Mouse (Mus musculus): ENCODE measurements around the gene Dcn. TPM values are rescaled to one million over a fixed set of nuclear protein-coding genes. Genes with fewer than 3 reads are reported as not detected.

The Dcn gene
- 100 to 1,000 TPM; 319 to 365 TPM for total RNA-seq (2021)

DNA sequence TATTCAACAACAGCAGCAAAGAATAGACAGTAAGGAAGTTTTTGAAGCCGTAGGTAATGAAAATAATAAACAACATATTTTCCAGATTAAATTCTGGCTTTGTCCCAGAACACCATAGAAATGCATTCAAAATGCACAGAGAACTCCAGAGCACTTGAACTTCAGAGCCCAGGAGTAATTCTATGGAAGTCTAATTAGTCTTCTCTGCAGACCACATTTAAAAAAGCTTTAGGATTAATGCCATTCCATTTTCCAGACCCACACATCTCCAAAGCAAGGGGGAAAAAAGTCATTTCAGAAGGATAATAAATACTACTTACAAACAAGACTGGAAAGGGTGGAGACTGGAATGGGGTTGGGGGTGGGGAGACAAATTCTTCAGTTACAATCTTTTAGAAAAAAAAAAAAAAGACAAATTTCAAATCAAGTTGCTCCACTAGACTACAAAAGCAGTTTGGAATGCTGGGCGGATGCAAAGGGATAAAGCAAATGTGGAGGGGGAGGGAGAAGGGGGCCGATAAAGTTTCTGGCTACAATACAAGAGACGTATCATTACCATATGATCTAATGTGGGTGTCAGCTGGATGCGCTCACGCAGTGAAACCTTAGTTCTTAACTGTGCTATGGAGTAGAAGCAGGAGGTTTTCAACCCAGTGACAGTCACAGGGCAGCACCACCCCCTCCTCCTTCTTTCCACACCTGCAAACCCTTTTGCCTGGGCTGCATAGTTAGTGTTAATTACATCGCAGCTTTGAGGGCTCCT, at the start of gene Dcn:
TSS of gene Dcn (plus strand) at position 606 of the 763 bp plus-strand sequence.
- peak; percentile 48 for DNase-seq

DNA sequence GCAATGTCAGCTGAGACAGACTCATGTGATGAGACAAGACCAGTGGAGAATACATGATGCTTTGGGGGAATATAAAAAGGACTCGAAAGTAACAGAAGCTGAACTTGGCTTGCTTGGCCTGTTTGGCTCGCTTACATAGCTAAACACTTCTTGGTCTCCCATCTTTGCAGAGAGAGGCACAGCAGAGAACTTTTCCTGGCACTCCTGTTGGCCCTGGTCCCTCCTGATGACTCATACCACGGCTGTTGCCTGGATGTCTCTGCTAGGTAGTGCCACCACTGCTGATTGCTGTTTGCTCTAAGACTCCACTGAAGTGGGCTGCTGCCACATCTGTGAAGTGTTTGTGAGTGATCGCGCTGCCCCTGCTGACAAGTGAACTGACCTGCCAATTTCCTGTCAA, 42.7 kb upstream of the Dcn start:
- peak; percentile 61 for DNase-seq

DNA sequence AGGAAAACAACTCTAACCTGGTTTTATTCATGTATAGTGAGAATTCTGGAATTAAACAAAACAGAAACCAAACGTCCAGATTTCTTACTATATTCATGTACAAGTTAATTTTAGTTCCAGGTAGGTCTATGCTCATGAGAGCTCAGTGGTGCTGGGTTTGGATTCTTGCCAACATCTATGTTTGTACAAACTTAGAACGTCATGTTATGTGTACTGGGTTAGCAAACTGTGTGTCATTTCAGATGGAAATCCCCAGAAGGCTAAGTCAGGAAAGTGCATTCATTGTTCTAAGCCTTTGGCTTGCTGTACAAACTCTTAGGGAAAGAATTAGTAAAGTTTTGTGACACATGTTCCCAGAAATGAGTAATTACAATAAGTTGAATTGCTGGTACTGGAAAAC, 37.1 kb upstream of the Dcn start:
- no peak for DNase-seq

DNA sequence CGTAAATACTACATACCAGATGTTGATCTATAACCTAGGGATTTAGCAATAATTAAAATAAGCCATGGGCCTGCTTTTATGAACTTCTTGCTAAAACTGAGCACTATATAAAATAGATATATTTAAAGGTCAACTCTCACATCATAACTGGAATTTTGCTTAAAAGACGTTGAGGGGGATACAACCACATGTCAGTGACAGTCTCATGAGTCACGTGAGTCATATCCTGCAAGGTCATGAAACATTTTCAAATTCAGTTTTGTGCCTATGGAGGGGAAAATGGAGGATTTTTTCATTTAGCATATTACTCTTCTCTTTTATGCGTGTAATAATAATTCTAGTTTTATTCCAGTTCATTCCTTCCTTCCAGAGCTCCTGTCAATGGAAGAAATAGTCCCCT, 32.9 kb upstream of the Dcn start:
- no peak for DNase-seq

DNA sequence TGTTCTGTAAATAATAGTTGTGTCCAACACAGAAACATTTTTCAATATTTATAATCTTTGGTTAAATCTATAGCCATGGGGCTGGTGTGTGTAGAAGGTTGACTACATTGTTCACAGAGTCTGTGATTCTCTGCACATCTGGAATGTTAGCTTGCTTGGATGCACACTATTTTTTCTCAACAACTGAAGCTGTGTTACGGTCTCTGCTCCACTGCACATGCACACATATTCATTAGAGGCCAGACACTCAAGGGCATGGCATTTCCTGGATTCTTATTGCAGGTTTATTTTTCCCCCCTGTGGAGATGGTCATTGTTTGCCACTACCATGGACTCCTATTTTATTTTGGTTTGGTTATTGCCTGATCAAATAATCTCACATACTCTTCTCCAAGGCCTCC, 26.5 kb upstream of the Dcn start:
- no peak for DNase-seq

DNA sequence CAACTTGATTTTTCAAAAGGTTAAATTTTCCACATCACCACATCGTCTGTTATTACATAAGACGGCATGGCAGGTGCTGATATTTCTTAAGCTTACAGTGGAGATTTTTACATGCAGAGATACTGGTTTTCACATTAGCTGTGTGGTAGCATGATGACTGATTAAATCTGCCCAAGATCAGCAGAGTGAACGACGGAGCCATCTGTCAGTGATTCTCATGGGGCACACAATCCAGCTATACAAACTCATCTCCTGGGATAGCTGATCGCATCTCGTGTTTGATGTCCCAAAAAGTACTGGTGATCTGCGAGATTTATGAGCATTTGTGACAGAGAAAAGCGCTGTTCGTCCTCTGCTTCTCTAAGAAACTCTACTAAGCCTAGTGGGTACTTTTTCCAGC, 25.9 kb upstream of the Dcn start:
- no peak for DNase-seq

DNA sequence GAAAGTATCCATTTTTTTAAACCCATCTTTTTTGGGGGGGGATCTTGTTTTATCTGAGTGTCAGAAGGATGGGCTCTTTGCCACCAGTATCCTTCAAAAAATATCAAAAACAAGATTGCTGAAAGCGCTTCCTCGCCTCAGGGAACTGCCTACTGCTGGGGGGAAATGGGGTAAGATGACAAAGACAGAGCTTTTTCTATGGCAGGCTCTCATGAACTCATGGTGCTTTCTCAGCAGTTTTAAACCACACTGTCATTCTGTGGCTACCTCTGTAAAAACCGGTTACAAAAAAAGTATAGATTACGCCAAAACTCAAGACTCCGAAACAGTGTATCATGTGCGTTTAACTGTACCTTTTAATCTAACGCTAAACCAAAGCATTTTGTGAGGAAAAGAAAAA, 22.4 kb upstream of the Dcn start:
- no peak for DNase-seq

DNA sequence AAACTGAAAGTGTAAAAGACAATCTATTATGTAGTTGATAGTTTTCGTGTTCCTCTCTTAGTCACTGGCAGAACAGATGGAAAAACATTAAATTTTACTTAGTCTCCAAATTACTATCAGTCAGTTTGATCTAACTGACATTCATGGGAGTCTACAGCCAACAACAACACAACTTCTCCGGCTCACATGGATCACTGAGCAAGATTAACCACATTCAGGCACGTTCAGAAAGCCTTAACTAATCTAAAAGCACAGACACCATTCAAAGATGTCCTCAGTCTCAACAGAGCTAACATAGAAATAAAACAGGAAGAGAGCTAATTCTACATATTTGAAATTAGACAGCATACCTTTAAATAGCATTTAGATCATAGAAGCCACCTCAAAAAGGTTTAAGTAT, 12.6 kb upstream of the Dcn start:
- DNase-seq, result no peak

DNA sequence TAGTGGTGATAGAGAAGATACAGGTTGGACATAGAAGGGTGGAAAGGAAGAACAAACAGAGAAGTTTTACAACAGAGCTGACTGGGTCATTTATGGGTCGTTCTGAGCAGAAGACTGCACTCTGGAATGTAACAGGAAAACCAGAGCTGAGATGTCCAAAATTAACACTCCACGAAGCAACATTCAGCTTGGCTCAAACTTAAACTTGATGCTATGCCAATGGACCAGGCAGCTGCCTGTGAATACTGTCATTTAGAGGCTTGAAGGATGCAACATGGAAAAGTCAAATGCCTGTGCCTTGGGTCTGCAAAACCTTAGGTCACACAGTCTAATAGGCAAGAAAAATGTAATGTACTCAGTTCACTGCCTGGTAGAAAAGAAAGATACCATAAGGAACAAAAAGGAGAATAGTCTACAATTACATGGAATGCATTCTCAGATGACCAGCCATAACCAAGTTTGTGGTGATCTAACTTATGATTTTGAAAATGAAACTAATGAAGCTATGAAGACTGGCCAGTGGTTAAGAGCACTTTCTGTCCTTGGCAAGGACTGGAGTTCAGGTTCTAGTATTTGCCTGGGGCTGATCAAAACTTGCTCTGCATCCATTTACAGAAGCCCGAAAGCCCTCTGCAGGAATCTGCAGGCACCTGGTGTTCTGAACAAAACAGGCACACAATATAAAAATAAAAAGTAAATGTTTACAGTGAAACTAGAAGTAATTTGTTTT, 9.8 kb upstream of the Dcn start:
- peak; percentile 46 for DNase-seq

DNA sequence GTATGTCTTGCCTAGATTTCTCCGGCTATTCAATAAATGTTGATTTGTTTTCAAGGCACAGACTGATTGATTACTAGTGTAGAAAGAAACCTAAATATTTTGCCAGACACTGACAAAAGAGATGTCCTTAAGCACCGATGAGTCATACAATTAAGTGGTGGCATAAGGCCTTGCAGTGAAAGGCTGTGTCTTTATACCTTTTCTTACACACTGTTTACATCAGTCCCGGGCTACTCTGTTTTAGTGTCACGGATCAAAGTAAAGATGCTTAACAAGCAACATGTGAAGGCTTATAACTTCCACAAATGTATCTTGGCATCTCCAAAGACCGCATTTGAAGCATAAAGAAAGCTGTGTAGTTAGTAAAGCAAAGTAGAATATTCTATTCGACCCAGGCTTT, 3.9 kb upstream of the Dcn start:
- DNase-seq, result no peak

DNA sequence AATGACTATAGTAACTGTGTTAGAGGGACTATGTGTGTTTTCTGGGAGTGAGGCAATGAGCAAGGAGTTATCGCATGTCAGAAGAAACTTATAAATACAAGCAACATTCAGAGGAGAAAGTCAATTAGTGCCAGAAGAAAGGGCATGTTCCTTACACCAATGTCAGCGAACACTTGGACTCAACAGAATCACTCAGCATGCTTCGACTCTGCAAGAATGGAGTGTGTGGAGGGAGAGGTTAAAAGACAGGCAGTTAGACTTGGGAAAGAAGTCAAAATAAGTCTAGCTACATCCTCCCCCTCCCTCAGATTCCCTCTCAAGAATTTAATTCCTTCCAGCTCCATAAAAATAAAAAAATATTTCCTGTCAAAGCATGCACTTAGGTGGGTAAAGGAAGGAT, 1.1 kb upstream of the Dcn start:
- no peak for DNase-seq

DNA sequence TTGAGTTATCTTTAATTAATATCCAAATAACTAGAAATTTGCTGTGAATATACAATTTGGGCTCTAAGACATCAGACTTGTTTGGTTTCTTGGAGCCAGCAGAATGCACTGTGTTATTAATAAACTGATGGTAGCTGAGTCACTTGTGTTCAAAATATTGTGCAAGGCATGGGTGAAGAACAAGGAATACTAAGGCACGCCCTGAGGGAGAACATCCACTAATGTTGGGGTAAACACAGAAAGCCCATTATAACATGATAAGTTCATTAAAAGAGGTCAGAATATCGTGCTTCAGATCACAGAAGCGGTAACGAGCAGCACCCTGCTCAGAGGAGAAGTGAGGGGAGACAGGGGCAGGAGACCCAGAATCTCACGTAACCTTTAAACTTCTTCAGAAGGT, 2.7 kb downstream of the Dcn start:
- no peak for DNase-seq

DNA sequence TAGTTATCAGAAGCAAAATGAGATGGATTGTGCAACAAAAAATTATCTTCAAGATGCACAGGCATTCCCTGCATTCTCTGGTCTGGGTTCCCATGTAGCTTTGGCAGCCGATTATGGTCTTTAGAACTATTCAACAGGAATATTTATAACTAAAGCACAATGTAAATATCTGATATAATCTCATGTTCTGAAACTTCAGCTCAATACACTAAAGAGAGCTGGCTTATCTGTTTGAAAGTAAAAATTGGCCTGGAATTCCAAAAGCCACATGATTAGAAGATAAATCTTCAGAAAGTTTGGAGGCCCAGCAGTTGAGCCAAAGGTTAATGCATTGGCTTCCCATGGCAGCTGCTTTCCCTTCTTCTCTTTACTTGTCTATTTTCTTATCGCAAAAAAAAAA, 4.6 kb downstream of the Dcn start:
- DNase-seq, result no peak

DNA sequence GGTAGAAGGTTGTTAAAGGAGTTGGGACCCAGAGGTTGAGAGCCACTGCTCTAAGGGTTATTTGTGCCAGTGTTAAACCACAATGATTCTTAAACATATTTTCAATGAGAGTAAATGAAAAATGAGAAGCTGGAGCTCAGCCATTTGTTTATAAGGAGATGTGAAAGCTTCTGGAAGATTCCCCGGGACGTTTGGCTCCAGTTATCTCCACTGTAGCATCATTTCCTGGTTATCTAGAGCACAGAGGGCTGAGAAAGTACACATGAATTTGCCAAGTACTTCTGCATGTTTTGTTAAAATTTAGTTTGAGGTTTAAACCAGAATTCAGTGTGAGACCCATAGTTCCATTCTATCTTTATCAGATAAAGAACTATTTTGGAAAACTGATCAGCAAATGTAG, 5.7 kb downstream of the Dcn start:
- no peak for DNase-seq

DNA sequence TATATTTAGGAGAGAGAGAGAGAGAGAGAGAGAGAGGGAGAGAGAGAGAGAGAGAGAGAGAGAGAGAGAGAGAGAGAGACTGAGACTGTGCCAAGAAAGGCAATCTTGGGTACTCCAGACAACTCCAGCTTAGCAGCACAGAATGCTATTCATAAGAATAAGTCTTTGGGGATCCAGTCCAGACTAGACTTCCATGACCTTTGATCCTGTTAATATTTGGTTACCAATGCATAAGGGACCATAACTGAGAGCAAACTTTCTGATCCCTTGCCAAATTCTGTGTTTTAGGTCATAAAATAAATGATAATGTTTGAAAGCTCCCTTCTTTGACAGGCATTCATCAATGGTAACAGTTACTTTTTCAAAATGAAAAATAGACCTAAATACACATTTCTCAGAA, 6.7 kb downstream of the Dcn start:
- no peak for DNase-seq

DNA sequence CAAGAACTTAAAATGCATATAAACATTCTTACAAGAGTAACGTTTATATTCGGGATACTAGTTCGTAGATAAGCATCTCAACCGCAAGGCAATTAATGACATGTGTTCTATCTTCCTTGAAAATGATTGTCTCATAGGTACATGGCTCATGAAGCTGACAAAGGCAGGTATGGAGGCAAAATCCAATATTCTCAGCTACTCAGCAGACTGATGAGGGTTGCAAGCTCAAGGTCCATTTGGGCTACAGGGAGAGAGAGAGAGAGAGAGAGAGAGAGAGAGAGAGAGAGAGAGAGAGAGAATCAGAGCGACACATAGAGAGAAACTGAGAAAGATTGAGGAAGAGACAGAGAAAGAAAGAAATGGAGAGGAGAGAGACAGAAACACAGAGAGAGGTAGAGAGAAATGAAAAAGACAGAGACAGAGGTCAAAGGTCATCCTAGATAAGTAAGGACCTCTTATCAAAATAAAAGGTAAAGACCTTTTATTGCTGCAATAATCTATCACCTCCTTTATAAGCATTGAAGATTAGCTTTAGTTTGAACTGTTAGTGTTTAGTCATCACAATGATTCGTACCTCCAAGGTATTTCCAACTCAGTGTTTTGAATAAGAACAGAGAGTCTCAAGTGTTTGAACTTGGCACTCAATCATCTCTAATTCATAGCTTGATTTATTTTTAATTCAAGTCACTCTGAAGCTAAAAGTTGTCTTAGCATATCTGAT, 8.0 kb downstream of the Dcn start:
- DNase-seq, result no peak

DNA sequence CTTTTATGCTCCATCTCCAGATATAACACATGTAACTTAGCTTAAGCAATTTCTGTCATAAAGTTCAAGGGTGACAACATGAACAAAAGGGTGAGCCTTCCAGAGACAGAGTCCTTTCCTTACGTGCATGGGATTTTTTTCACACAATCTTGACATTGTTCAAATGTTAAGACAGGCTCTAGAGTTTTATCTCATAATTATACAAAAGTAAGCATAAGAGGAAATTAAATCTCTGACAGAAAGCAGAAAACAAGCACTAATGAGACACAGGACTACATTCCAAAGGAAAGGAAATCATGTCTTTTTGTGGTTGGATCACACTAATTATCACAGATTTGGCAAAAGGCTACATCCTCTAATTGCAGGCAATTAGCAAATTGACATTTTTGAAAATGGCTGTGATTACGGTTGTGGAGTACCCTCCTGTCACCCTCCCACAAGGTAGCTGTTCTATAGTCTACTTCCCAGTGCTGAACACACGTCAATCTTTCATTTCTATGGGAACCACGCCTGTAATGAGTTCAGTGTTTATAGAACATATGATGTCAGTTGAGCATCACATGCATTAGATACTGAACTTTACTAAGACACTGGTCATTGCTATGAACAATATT, 13.1 kb downstream of the Dcn start:
- no peak for DNase-seq

DNA sequence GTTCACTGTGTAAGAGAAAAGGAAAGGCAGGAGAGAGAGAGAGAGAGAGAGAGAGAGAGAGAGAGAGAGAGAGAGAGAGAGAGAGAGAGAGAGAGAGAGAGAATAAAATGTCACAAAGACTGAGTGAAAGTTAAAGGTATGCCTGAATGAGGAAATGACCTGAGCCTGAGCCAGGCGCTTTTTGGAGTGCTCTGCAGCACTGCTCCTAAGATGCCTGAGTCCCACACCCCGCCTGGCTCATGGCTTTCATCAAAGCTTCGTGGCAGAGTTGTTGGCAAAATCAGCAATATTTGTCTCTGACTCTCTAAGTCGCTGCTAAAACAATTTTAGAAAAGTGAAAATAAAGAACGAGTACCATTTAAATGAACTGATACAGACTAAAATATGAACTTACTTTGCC, 18.2 kb downstream of the Dcn start:
- DNase-seq, result no peak

DNA sequence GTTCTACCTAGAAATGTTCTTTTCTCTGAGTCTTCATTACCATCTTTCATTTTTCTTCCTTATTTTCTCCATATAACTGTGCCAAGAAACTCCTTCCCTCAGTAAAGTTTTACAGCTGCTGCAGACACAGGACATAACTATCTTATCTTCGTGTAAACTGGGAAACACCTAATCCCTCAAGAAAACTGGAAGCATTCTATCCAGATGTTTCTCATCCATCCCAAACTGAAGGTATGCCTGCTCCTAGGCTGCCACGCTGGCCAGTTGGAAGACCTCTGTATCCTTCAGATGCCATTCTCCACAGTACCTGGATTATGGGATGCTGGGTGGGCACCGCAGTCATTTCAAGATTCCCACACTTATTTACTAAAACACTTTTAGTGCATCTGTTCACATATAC, 44.0 kb downstream of the Dcn start:
- DNase-seq, result no peak

DNA sequence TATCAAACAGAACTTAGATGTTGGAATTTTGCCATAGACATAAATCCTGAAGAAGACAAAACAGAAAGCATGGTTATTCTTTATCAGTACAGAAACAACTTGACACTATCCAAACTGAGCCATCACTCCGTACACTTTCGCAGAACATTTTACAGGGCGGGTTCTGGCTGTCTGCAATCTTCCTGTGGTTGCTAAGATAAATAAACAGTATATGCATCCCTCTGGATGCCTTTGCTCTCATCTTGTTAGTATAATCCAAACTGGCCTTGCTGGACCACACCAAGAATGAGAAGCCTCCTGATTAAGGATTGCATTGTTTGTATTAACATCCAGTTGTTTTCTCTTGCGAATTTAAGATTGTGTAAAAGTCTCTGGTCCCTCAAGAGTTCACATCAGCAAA, 56.3 kb downstream of the Dcn start:
- DNase-seq, result no peak

DNA sequence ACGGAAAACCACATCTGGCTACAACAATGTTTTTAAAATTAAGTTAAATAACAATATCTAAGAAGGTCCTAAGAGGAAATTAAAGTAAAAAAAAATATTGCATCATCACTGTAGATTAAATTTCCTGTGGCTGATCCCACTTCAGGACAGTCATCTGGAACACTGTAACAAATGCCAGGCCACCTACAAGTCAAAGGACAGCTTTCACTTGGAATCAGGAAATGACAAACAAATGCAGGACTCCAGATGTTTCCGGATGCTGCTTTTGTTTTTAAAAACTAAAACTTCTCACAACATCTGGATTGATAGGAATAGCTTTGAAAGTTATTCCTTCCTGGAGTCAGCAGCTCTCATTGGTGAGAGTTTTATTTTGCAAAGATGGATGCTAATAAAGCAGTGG, 57.5 kb downstream of the Dcn start:
- no peak for DNase-seq

DNA sequence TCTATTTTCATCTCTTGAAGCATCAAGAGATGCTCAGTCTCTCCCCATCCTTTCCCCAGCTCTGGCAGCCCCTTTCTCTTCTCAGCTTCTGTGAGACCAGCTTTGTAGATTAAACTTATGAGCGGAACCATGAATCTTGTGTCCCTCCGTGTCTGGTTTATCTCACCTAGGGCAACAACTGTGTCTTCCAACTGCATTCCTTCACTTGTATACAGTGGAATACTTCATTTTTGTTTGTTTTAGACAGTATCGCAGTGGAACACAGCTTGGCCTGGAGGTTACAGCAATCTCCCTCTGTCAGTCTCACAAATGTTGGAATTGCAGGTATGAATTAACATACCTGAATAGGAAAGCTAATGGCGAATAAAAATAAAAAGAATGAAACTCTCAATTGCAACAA, 58.8 kb downstream of the Dcn start:
- no peak for DNase-seq

DNA sequence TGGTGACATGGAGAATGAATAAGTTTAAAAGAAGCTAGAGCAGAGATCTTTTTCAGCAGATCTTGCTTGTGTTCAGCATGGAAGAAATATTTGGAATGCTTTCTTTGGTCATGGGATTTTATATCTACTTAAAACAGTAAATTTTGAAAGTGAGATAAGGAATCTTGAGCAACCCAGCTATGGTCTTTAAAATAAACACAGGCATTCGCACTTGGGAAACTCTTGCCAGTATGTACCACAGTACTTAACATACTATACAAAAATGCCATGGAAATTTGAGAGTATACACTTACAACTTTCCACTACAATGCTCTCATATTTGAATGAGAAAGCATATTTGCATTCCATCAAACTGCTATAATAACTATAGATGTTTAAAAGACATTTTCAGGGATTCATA, 68.3 kb downstream of the Dcn start:
- no peak for DNase-seq
